Mouse (Mus musculus): ENCODE results near the gene Rhov.

GRCm38 (mm10) chr2:119262978-119263377 is 8.1 kb downstream of the Rhov start:
- no peak for TF ChIP-seq CTCF (IDR thresholded peaks at IDR 0.05; ENCODE audit: low read depth, low read length)
- TF ChIP-seq GATA1 (IDR thresholded peaks at IDR 0.05; ENCODE audit: borderline replicate concordance, low read length) = no peak
- no peak for TF ChIP-seq POLR2AphosphoS5 (IDR thresholded peaks at IDR 0.05; ENCODE audit: insufficient replicate concordance, low read depth, low read length)
- no peak for TF ChIP-seq TAL1 (conservative IDR thresholded peaks at IDR 0.05; ENCODE audit: low read depth, low read length)

Measured in G1E (cell line).